Mouse (Mus musculus) myocyte (in vitro differentiated cells): ENCODE data around the gene Ampd2.

Experiments
- E2F4 ChIP-seq: IDR thresholded peaks from one replicate; pipeline ENCODE4 v1.6.1; 2011; ENCODE audit warnings: mild to moderate bottlenecking, control low read depth, moderate library complexity; ENCODE audit not compliant: insufficient read depth
- MAX ChIP-seq: IDR thresholded peaks from one replicate; pipeline ENCODE4 v1.6.1; 2011; ENCODE audit warnings: low read depth, mild to moderate bottlenecking, control low read depth
- MYOD1 ChIP-seq, 3 experiments: IDR thresholded peaks; one replicate each; pipeline ENCODE4 v1.6.1; 2011; ENCODE audit warnings: control low read depth in 2 of 3, low read depth in 2 of 3, mild to moderate bottlenecking in 2 of 3, moderate library complexity in 1 of 3; ENCODE audit not compliant: insufficient read length in 2 of 3, control insufficient read depth in 1 of 3
- MYOG ChIP-seq, 3 experiments: IDR thresholded peaks; one replicate each; pipeline ENCODE4 v1.6.1; 2011; ENCODE audit warnings: control low read depth in 2 of 3, low read depth in 2 of 3, mild to moderate bottlenecking in 2 of 3; ENCODE audit not compliant: insufficient read length in 2 of 3, control insufficient read depth in 1 of 3, insufficient read depth in 1 of 3
- POLR2A ChIP-seq: IDR thresholded peaks from one replicate; pipeline ENCODE4 v1.6.1; 2011; ENCODE audit warnings: low read depth, mild to moderate bottlenecking, control low read depth, moderate library complexity; ENCODE audit not compliant: insufficient read length
- POLR2AphosphoS2 ChIP-seq: IDR thresholded peaks from one replicate; pipeline ENCODE4 v1.6.1; 2011; ENCODE audit warnings: low read depth, control low read depth; ENCODE audit not compliant: insufficient read length
- REST ChIP-seq: IDR thresholded peaks from one replicate; pipeline ENCODE4 v1.6.1; 2011; ENCODE audit warnings: mild to moderate bottlenecking, control low read depth, moderate library complexity; ENCODE audit not compliant: insufficient read depth, insufficient read length
- TCF12 ChIP-seq: IDR thresholded peaks from one replicate; pipeline ENCODE4 v1.6.1; 2011; ENCODE audit warnings: mild to moderate bottlenecking, control low read depth; ENCODE audit not compliant: poor library complexity, insufficient read depth, severe bottlenecking
- USF1 ChIP-seq: IDR thresholded peaks from one replicate; pipeline ENCODE4 v1.6.1; 2011; ENCODE audit warnings: low read depth, mild to moderate bottlenecking, control low read depth, moderate library complexity

GRCm38 (mm10) chr3:108032113-108032512 is 54.3 kb downstream of the Ampd2 start:
- TF ChIP-seq POLR2A (no peak), REST (no peak), MYOD1 (IDR thresholded peaks at IDR 0.05; ENCODE audit: control insufficient read depth in 1 of 3, insufficient read length in 2 of 3, low read depth in 2 of 3) (no peak), MYOG (IDR thresholded peaks at IDR 0.05; ENCODE audit: control insufficient read depth in 1 of 3, insufficient read depth in 1 of 3, insufficient read length in 2 of 3, low read depth in 2 of 3) (no peak), E2F4 (no peak), TCF12 (no peak), POLR2AphosphoS2 (no peak), MAX (no peak), USF1 (no peak)
